Mouse (Mus musculus) frontal cortex, postnatal 14 days (tissue): ENCODE results near the gene Nkx2-3.
A peak's percentile ranks its signal among the peaks of the same experiment; 100 is the strongest.

Source experiments
- DNase-seq, 2 experiments: peaks; one replicate each; pipeline ENCODE4 v3.0.0; 2022; ENCODE audit warnings: low spot score in 2 of 2

Nkx2-3 gene

GRCm38 (mm10) chr19:43612051-43612450 lies at the start of gene Nkx2-3:
TSS of gene Nkx2-3 (plus strand) at chr19:43612325.
- DNase-seq = no peak

DNA sequence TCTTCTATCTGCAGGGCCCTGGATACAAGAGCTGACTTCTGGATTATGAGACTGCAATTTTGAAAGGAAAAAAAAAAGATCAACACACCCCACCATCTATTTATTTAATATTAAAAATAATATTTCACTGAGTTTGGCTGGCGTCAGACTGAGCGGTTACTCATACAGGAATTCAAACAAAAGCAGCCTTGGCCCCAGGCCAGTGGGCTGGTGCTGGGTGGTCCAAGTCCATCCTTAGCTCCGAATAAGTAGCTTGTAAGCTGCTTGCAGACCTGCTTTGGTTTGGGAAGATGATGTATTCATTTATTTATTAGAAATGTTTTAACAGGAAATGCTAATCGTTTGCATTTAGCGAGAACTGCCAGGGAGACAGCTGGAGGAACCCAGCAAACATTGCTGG lies 49.0 kb upstream of the Nkx2-3 start:
- no peak for DNase-seq

DNA sequence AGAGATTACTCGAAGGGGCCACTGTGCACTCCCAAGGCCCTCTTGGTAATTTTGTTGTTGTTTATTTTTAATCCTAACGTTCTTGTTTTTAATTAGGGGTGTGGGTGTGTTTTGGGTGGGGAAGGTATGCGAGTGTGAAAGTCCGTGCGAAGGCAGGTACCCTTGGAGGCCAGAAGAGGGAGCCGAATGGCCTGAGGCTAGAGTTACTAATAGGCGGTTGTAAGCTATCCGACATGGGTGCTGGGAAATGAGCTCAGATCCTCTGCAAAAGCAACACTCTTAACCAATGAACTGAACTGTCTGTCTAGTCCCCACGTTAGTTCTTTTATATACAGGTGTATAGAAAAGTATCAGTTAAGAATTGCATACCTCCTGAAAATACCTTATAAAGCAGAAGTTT lies 43.8 kb upstream of the Nkx2-3 start:
- no peak for DNase-seq

GRCm38 (mm10) chr19:43569133-43569532 lies 43.0 kb upstream of the Nkx2-3 start:
- no peak for DNase-seq

DNA sequence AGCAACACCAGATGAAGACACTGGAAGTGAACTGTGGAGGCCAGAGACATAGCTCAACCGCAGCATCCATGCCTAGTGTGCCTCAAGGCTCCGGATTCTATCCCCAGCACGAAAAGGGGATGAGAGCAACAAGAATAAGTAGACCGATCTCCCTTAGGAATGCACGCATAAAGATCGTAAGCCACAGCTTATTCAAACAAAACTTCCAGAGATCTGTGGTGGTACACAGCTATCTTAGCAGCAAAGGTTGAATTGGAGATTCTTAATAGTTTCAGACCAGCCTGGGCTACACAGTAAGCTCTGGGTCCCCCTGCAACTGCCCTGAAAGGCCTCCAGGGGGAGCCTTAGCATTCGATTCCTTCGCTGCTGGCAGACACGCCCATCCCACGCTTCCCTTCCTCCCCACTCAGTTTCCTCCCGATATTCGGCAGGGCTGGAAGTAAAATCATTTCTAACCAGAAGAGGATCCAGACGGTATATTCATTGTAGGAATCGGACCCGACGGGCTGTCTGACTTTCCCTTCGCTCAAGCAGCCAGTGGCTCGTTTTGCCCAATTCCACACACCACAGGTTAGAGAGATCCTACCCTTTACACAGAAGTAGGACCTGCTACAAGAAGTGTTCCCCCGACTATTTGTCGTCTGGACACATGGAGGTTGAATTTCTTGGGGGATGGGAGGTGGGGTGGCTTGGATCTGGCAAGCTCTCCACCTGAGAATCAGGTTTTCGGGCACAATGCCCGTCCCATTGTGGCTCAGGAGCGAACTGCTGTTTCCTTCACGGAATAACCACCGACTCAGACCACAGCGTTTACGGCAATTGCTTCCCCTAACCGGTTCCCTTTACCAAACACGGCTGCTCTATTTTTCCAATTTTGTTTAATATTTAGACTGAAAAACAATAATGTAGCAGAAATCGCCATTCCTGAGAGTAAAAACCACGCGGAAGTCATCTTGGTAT lies 41.0 kb upstream of the Nkx2-3 start:
- peak in 1 of 2 experiments; percentile 55 for DNase-seq

GRCm38 (mm10) chr19:43579081-43579796 lies 32.9 kb upstream of the Nkx2-3 start:
- no peak for DNase-seq

DNA sequence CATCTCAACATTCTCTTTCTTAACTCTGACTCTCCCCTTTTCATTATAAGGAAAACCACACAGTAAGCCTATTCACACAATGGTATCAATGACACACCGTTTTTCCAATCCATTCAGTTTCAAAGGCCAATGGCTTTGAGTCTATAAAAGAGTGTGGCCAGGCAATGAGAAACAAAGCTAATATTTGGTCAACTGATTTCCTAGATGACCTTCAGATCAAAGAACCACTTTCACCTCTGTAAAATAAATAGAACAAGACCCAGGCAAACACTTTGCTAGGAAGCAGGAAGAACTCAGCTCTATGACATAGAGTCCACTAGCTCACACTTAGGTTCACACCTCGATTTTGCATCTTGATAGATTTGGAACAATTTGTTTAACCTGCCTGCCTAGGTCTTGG lies 30.9 kb upstream of the Nkx2-3 start:
- no peak for DNase-seq

DNA sequence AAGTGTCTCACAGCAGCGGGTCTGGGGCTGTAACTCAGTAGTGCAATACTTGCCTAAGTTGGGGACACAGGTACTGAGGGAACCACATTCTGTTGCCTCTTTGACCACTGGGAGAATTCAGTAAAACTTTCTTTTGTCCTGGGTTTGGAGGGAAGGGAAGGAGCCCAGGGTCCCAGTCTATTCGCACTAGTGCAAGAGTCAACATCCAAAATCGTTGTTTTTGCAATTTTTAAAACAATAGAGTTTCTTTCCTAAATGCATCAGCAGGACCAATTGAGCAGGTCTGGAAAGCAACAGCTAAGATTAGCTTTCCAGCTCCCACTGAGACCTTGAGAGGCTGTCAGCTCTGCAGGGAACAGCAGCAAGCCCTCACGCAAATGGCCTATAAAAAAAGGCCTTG lies 28.9 kb upstream of the Nkx2-3 start:
- DNase-seq = no peak

DNA sequence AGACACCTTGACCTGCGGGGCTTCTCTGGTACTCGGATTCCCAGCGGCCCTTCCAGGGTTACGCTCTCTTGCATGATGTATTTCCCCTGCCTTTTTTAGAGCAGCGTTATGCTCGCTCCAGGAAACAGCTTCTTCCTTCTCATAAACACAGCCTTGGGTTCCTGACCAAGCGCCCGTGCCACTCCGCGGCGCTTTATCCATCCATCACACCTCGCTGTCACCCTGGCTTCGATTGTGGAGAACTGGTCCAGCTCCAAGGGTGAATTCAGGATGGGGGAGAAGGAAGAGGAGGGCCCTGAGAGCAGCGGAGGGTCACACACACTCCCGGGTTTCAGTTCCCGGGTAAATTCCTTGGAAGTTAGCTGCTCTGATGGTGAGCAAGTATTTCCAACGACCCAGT lies 28.5 kb upstream of the Nkx2-3 start:
- no peak for DNase-seq

GRCm38 (mm10) chr19:43584788-43585187 lies 27.3 kb upstream of the Nkx2-3 start:
- DNase-seq = no peak

DNA sequence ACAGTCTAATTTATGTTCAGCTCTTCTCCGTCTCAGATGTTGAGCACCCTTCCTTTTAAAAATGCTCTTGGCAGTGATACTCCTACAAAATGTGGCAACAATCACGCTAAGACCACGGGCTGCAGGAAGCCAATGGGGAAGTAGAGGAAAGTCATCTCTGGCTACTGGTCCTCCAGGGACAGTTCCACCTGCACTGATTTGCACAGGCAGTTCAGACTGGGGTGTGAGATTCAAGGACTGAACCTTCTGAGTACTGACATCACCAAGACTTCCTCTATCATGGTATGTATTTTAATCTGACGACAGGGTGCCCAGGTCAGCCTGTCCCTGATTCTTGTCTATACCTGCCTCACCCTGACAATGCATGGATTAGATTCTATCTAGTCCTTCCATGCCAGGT lies 20.1 kb upstream of the Nkx2-3 start:
- DNase-seq = no peak

DNA sequence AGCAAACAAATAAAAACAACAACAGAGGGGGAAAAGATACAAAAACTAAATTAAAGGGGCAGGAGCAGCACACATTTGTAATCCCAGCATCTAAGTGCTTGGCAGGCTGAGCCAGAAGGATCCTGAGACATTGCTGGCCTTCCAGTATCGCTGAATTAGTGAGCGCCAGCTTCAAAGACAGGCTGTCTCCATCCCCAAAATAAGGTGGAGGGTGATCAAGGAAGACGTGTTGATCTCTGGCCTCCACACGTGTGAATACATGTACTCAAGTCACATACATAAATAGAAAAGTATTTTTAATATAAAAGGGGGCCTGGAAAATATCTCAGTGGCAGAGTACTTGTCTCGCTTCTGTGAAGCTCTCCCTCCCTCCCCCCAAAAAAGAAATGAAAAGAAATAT lies 15.1 kb upstream of the Nkx2-3 start:
- no peak for DNase-seq

DNA sequence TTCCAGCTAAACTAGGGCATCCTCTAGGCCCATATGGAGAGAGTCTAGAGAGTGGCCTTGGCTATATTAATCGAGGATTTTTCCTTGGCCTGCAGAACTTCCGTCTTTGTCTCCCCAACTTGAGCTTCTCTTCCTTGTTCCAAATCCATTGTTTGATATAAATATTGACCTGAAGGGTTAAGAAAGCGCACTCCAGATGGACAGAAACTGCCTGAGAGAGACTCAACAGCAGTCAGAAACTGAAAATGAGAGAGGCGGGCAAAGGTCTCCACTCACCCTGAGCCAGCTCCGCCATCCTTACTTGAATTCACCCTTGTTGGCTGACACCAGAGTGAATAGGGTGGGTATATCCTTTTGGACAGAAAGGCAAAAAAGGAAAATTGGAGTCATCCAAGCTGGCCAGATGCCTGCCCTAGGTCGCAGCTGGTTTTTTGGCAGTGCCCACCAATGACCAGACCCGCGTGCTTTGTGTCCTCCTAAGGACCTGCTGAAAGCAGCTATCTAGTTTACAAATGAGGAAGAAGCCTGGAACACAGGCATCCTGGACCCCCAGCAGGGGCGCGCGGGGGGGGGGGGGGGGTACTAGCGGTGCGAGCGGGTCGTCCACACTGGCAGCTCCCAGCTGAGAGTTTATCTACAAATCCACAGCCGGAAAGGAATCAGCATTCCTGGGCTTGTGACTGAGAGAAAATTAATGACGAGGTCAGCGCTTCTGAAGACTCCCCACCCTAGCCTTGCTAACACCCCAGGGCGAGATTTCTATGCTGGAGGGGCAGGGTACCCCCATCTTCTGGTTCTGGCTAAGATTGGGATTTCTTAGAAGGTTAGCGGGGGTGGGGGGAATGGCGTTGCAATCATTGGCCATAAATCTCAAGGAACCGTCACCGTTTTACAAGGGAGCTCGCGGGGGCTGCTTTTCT lies 13.1 kb upstream of the Nkx2-3 start:
- no peak for DNase-seq

- DNase-seq = no peak
Measured at GRCm38 (mm10) chr19:43599776-43600544, 12.2 kb upstream of the Nkx2-3 start.

GRCm38 (mm10) chr19:43600545-43601331 lies 11.4 kb upstream of the Nkx2-3 start:
- DNase-seq = no peak

- DNase-seq = no peak
Measured at GRCm38 (mm10) chr19:43601440-43601839, 10.7 kb upstream of the Nkx2-3 start.

DNA sequence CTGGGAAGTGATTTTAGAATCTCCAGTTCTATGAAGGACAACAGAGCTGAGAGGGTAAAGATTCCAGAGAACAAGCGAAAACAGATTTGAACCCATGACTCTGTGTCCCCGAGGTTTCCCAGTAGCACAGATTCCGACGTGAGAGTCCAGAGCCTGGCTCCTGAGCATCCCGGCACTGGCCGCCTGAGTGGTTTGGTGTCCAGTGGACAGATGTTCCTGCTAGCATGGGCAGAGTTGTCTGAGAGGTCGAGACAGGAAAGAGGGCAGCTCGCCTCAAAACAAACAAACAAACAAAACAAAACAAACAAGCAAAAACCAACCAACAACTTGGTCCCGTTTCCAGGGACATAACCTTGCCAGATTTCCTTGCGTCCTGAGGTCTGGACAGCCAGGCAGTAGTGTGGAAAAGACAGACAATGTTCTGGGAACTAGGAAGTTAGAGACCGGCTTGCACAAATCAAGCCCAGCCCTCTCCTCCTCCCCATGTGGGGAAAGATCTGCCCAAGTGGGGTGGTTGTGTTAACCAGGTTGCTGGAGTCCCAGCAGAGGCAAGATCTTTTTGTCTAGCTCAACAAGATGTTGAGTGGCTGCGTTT lies 10.0 kb upstream of the Nkx2-3 start:
- DNase-seq = no peak

GRCm38 (mm10) chr19:43603521-43603920 lies 8.6 kb upstream of the Nkx2-3 start:
- DNase-seq = no peak

DNA sequence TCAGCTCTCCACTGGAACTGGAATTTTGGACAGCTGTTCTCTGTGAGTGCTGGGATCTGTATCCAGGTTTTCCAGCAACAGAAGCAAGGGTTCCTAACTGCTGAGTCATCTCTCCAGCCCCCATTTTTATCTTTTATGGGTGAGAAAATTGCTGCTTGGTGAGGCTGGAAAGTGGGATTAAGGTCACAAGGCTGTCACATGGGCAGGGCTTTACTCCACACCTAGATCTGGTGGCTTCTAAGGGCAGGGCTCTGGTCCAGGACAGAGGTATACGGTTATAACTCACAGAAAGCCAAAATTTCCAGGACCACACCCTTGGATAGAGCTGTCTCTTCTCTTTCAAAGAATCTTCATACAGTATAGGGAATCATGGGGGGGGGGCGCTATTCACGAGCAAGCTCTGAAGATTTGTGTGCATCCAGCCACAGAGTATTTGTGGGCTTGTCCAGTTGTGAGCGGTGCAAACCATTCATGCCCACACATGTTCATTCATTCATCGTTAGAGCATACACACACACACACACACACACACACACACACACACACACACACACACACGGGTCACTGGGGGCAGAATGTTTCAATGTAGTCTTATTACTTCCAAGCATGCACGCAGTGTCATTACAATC lies 7.5 kb upstream of the Nkx2-3 start:
- DNase-seq = no peak
